In genomic region chr11:78547718-78548460, GRCm38 (mm10) we compare ENCODE assay signal across 15 mouse cellular contexts. TPM values are rescaled to one million over a fixed set of nuclear protein-coding genes. Genes with fewer than 3 reads are reported as not detected.
DNase-seq lines count a peak whose midpoint lies in the region; ATAC-seq and TF ChIP-seq lines count a peak whose summit lies in the region.
"Had no signal": no experiment of that assay in that cellular context is flagged by ENCODE, and none has a peak within 500 bp of the region (broad histone marks: within the 10 kb centered on the region; RNA-seq: fewer than 3 reads in every experiment).

No protein-coding gene starts in this region.

- H3K9ac ChIP-seq in lung, embryonic 14.5 days = no peak overlapping the region
- H3K9ac ChIP-seq in ES-E14 (ENCODE audit: insufficient read depth, low read depth, low read length, poor library complexity, severe bottlenecking) = peak overlapping the region; percentile 42; the same call in 1 of the 2 replicates
- H3K9ac ChIP-seq in intestine, postnatal 0 days (ENCODE audit: low read depth, low read length) = no peak overlapping the region
- H3K9ac ChIP-seq: limb, embryonic 13.5 days; midbrain, embryonic 13.5 days had no signal

- H3K4me2 ChIP-seq in lung, embryonic 14.5 days = peak overlapping the region; percentile 76
- H3K4me2 ChIP-seq in intestine, postnatal 0 days (replicated peaks; ENCODE audit: low read depth) = peak overlapping the region; percentile 84

- DNase-seq in lung, embryonic 14.5 days = no peak
- no peak for DNase-seq in lung, postnatal 14 days
- no peak for DNase-seq in ES-E14 (ENCODE audit: low read depth, low spot score)
- no peak for DNase-seq in layer of hippocampus, postnatal 10 days (ENCODE audit: low spot score in 2 of 2)
- DNase-seq in urinary bladder, postnatal 14 days (ENCODE audit: low spot score) = no peak
- DNase-seq: cerebellum, adult 2 months; lung, postnatal 4 days; right cerebral cortex, postnatal 4 days; thymus, adult 2 months had no signal

- peaks cover 5% of the 10 kb centered on the region for H3K4me1 ChIP-seq in lung, embryonic 14.5 days (ENCODE audit: insufficient read depth)
- peaks cover 7 to 9% of the 10 kb centered on the region in 2 experiments; a peak in 2 of 4 replicates for H3K4me1 ChIP-seq in ES-E14 (ENCODE audit: control insufficient read depth in 2 of 2, insufficient read depth in 2 of 2, low read length in 2 of 2, poor library complexity in 1 of 2)
- 0 out of 2 replicates have a peak, but pooled peaks cover 3% of the 10 kb centered on the region for H3K4me1 ChIP-seq in intestine, postnatal 0 days (replicated peaks; ENCODE audit: control insufficient read depth, insufficient read depth, low read length)
- H3K4me1 ChIP-seq in small intestine, adult 2 months (ENCODE audit: control insufficient read depth, insufficient read depth, insufficient read length, low read length) = peaks cover 23% of the 10 kb centered on the region

- TF ChIP-seq POLR2A in small intestine, adult 2 months (IDR thresholded peaks at IDR 0.05; ENCODE audit: low read depth, low read length) = no peak

- no peak for TF ChIP-seq CTCF in lung, embryonic 14.5 days (IDR thresholded peaks at IDR 0.05; ENCODE audit: low read depth)
- no peak for TF ChIP-seq CTCF in intestine, postnatal 0 days (IDR thresholded peaks at IDR 0.05; ENCODE audit: low read depth)
- TF ChIP-seq CTCF in small intestine, adult 2 months (IDR thresholded peaks at IDR 0.05; ENCODE audit: extremely low read depth, insufficient read length, insufficient replicate concordance, low read depth, low read length) = no peak

- 78% methylated on average over 2 of the region's 2 CpGs for WGBS in lung, embryonic 14.5 days
- WGBS in intestine, postnatal 0 days = 58% methylated on average over 2 of the region's 2 CpGs
- WGBS in small intestine, adult 2 months = 39% methylated on average over 2 of the region's 2 CpGs

- H3K27ac ChIP-seq in lung, embryonic 14.5 days (ENCODE audit: low read depth) = no peak overlapping the region
- no peak overlapping the region for H3K27ac ChIP-seq in ES-E14 (ENCODE audit: insufficient read depth, low read depth, low read length, poor library complexity, severe bottlenecking)
- peak overlapping the region; percentile 54 for H3K27ac ChIP-seq in intestine, postnatal 0 days (ENCODE audit: low read depth, low read length)
- peak overlapping the region; percentile 56 for H3K27ac ChIP-seq in small intestine, adult 2 months (ENCODE audit: insufficient read depth, low read depth, low read length)
- H3K27ac ChIP-seq: hindbrain, postnatal 0 days; limb, embryonic 13.5 days; midbrain, embryonic 13.5 days had no signal

- H3K36me3 ChIP-seq in lung, embryonic 14.5 days (ENCODE audit: insufficient read depth) = peaks cover 29% of the 10 kb centered on the region
- peaks cover 7% of the 10 kb centered on the region for H3K36me3 ChIP-seq in ES-E14 (ENCODE audit: control insufficient read depth, insufficient read depth, low read length, poor library complexity, severe bottlenecking)
- peaks cover 12% of the 10 kb centered on the region for H3K36me3 ChIP-seq in intestine, postnatal 0 days (ENCODE audit: control insufficient read depth, insufficient read depth)
- peaks cover 10% of the 10 kb centered on the region for H3K36me3 ChIP-seq in small intestine, adult 2 months (ENCODE audit: control insufficient read depth, insufficient read depth, low read length)

- in situ Hi-C loops in ES-E14 (cut with MboI; ENCODE audit: low sequenced_read_pairs in 2 of 2, unreplicated experiment in 2 of 2) = no loop called here

- no peak overlapping the region for H3K4me3 ChIP-seq in lung, embryonic 14.5 days (ENCODE audit: low read depth, low read length)
- H3K4me3 ChIP-seq in ES-E14 (ENCODE audit: insufficient read depth in 1 of 2, low read depth in 1 of 2, low read length in 2 of 2, poor library complexity in 1 of 2, severe bottlenecking in 1 of 2) = no peak overlapping the region
- no peak overlapping the region for H3K4me3 ChIP-seq in intestine, postnatal 0 days (ENCODE audit: low read depth, low read length)
- no peak overlapping the region for H3K4me3 ChIP-seq in small intestine, adult 2 months (ENCODE audit: low read depth, low read length)
- H3K4me3 ChIP-seq: midbrain, embryonic 13.5 days had no signal

- H3K27me3 ChIP-seq in lung, embryonic 14.5 days (ENCODE audit: insufficient read depth, low read length) = no peaks in the 10 kb centered on the region
- no peaks in the 10 kb centered on the region for H3K27me3 ChIP-seq in intestine, postnatal 0 days (replicated peaks; ENCODE audit: control insufficient read depth, insufficient read depth, low read length)
- no peaks in the 10 kb centered on the region for H3K27me3 ChIP-seq in small intestine, adult 2 months (ENCODE audit: control insufficient read depth, insufficient read depth, low read length)
- H3K27me3 ChIP-seq: limb, embryonic 13.5 days; midbrain, embryonic 13.5 days had no signal

- no peak for ATAC-seq in lung, embryonic 14.5 days (ENCODE audit: insufficient read depth)
- no peak for ATAC-seq in intestine, postnatal 0 days
- ATAC-seq: forebrain, embryonic 14.5 days; hindbrain, postnatal 0 days; midbrain, embryonic 13.5 days had no signal

- no peaks in the 10 kb centered on the region for H3K9me3 ChIP-seq in lung, embryonic 14.5 days (ENCODE audit: low read depth, low read length)
- no peaks in the 10 kb centered on the region for H3K9me3 ChIP-seq in ES-E14 (ENCODE audit: control insufficient read depth, insufficient read depth, low read depth, low read length)
- H3K9me3 ChIP-seq in intestine, postnatal 0 days (ENCODE audit: control insufficient read depth) = no peaks in the 10 kb centered on the region
- H3K9me3 ChIP-seq: limb, embryonic 13.5 days; midbrain, embryonic 13.5 days had no signal

TF ChIP-seq in ES-E14, 5 proteins besides CTCF, POLR2A, EP300 and RAD21:
- no peak for TF ChIP-seq CHD2 (IDR thresholded peaks at IDR 0.05; ENCODE audit: low read depth, low read length)
- TF ChIP-seq ZC3H11A (IDR thresholded peaks at IDR 0.05; ENCODE audit: borderline replicate concordance, low read depth, low read length) = no peak
- TF ChIP-seq HCFC1 (IDR thresholded peaks at IDR 0.05; ENCODE audit: borderline replicate concordance, insufficient read depth, low read length) = no peak
- TF ChIP-seq ZNF384 (IDR thresholded peaks at IDR 0.05; ENCODE audit: low read depth, low read length) = no peak
- TF ChIP-seq MAFK (IDR thresholded peaks at IDR 0.05; ENCODE audit: insufficient read depth, low read depth, low read length) = no peak

RNA-seq across cellular contexts. Expression of gene Tmem97, which starts 2.7 kb away (rescaled TPM):
- polyA plus RNA-seq in lung, embryonic 14.5 days (2014; fragmentation: Nextera tagmentation; extraction: Ambion mirVana) = 102 and 108 TPM in 2 replicates
- 248 and 312 TPM in 2 replicates for total RNA-seq in ES-E14 (2012; rRNA removed)
- 83.9 and 86.9 TPM in 2 replicates for polyA plus RNA-seq in intestine, postnatal 0 days (2015; fragmentation: Nextera tagmentation; extraction: Ambion mirVana)
- polyA plus RNA-seq in small intestine, adult 2 months (2012; rRNA removed) = 32.4 and 47.0 TPM in 2 replicates
- total RNA-seq in layer of hippocampus, postnatal 10 days (2021) = 10 to 100 TPM; 21.7 to 22.8 TPM

RNA-seq across cellular contexts. Expression of gene Ift20, which starts 11.7 kb away (rescaled TPM):
- 119 and 134 TPM in 2 replicates for polyA plus RNA-seq in lung, embryonic 14.5 days (2014; fragmentation: Nextera tagmentation; extraction: Ambion mirVana)
- total RNA-seq in ES-E14 (2012; rRNA removed) = 45.8 and 59.2 TPM in 2 replicates
- polyA plus RNA-seq in intestine, postnatal 0 days (2015; fragmentation: Nextera tagmentation; extraction: Ambion mirVana) = 221 and 222 TPM in 2 replicates
- polyA plus RNA-seq in small intestine, adult 2 months (2012; rRNA removed) = 114 and 137 TPM in 2 replicates
- 10 to 100 TPM; 74.0 to 76.6 TPM for total RNA-seq in layer of hippocampus, postnatal 10 days (2021)

RNA-seq across cellular contexts. Expression of gene Tnfaip1, which starts 11.8 kb away (rescaled TPM):
- 82.9 and 85.2 TPM in 2 replicates for polyA plus RNA-seq in lung, embryonic 14.5 days (2014; fragmentation: Nextera tagmentation; extraction: Ambion mirVana)
- 18.0 and 28.3 TPM in 2 replicates for total RNA-seq in ES-E14 (2012; rRNA removed)
- 64.7 and 71.5 TPM in 2 replicates for polyA plus RNA-seq in intestine, postnatal 0 days (2015; fragmentation: Nextera tagmentation; extraction: Ambion mirVana)
- 31.3 and 64.5 TPM in 2 replicates for polyA plus RNA-seq in small intestine, adult 2 months (2012; rRNA removed)
- total RNA-seq in layer of hippocampus, postnatal 10 days (2021) = 10 to 100 TPM; 46.3 to 47.5 TPM

RNA-seq across cellular contexts. Expression of gene Poldip2, which starts 35.9 kb away (rescaled TPM):
- polyA plus RNA-seq in lung, embryonic 14.5 days (2014; fragmentation: Nextera tagmentation; extraction: Ambion mirVana) = 148 and 153 TPM in 2 replicates
- 88.3 and 88.5 TPM in 2 replicates for total RNA-seq in ES-E14 (2012; rRNA removed)
- 65.8 and 67.1 TPM in 2 replicates for polyA plus RNA-seq in intestine, postnatal 0 days (2015; fragmentation: Nextera tagmentation; extraction: Ambion mirVana)
- 18.1 and 24.9 TPM in 2 replicates for polyA plus RNA-seq in small intestine, adult 2 months (2012; rRNA removed)
- total RNA-seq in layer of hippocampus, postnatal 10 days (2021) = 100 to 1,000 TPM; 116 to 126 TPM

RNA-seq across cellular contexts. Expression of gene Tmem199, which starts 35.9 kb away (rescaled TPM):
- polyA plus RNA-seq in lung, embryonic 14.5 days (2014; fragmentation: Nextera tagmentation; extraction: Ambion mirVana) = 47.0 and 53.3 TPM in 2 replicates
- 73.1 and 73.8 TPM in 2 replicates for total RNA-seq in ES-E14 (2012; rRNA removed)
- 49.2 and 51.2 TPM in 2 replicates for polyA plus RNA-seq in intestine, postnatal 0 days (2015; fragmentation: Nextera tagmentation; extraction: Ambion mirVana)
- polyA plus RNA-seq in small intestine, adult 2 months (2012; rRNA removed) = 3.7 and 3.8 TPM in 2 replicates
- total RNA-seq in layer of hippocampus, postnatal 10 days (2021) = 10 to 100 TPM; 34.2 to 40.6 TPM

Comparison
In these comparisons a context has a peak if more than half of its experiments do, and no peak if none do; other contexts are left out.
1. H3K27ac ChIP-seq: peak in intestine, postnatal 0 days (single experiment) and small intestine, adult 2 months (single experiment); none in lung, embryonic 14.5 days (single experiment) and ES-E14 (single experiment).